Mouse (Mus musculus) right cerebral cortex, postnatal 10 days (tissue): ENCODE data around the gene Lelp1.

ENCODE experiments used
- DNase-seq, 2 experiments: peaks; one replicate each; pipeline ENCODE4 v3.0.0; 2021; ENCODE audit warnings: low spot score in 2 of 2

The Lelp1 gene

GRCm38 (mm10) chr3:92142644-92143043 is at the start of gene Lelp1:
Lelp1 (minus strand) TSS chr3:92142744.
- DNase-seq = no peak

GRCm38 (mm10) chr3:92176880-92177279 is 34.3 kb upstream of the Lelp1 start:
- DNase-seq = no peak

GRCm38 (mm10) chr3:92169847-92170246 is 27.3 kb upstream of the Lelp1 start:
- no peak for DNase-seq

DNA sequence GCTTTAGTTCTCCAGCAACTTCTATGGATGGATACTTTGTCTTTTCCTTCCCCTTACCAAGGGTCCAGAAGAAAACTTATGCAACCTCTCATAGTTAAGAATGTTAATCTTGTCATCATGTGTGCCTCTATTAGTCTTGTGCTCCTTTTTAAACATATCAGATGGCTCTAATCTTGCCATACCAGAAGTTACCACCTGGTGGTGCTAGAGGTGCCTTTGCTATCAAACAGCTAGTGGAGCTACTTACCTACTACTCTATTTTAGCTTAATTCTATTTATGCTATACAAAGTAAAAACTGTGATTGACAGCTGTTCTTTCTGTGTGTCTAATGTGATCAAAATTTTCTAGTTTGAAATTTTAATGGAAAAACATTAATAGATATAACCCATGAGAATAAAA is 10.8 kb upstream of the Lelp1 start:
- DNase-seq = peak; percentile 43 to 63

GRCm38 (mm10) chr3:92150631-92151277 is 8.2 kb upstream of the Lelp1 start:
- DNase-seq = peak; percentile 79 to 83

GRCm38 (mm10) chr3:92147913-92148312 is 5.4 kb upstream of the Lelp1 start:
- DNase-seq = no peak

- no peak for DNase-seq
Measured at GRCm38 (mm10) chr3:92147420-92147819, 4.9 kb upstream of the Lelp1 start.

- DNase-seq = no peak
Measured at GRCm38 (mm10) chr3:92123847-92124246, 18.7 kb downstream of the Lelp1 start, which contains the start of gene Prr9. Prr9 (minus strand) TSS chr3:92123947.

DNA sequence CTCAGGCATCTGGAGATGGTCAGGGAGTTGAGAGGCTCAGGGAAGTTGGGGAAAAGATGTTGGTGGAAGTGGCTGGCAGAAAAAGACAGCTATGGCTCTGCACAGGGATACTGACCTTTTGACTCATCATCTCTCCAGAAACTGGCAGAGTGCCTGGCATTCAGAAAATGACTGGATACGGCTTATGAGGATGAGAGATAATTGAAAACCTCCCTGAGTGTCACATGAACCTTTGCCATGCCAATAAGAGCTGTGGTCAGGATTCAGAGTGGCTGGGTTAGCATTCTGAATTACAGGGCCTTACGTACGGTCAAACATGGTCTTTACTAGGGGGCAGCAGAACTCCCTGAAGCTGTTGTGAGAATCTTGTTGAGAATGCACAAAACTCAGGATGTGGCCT is 21.6 kb downstream of the Lelp1 start:
- no peak for DNase-seq

- peak in 1 of 2 experiments; percentile 20 for DNase-seq
Measured at GRCm38 (mm10) chr3:92117930-92118329, 24.6 kb downstream of the Lelp1 start.

DNA sequence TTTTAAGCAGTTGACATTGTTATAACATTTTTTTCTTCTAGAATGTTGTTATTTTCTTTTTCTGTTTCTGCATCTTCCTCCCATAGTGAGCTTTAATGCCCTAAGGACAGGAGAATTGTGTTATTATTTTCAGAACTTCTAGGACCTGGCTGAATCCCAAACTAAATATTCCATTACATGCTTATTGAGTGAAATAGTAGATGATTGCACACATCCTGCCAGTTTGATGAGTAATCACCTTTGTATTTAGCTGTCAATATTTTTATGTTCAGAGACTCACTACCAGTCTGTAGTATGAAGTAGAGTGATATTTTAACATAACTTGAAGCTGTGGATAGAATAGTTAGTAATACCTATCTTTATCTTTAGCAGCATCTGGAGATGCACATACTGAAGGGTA is 31.0 kb downstream of the Lelp1 start:
- no peak for DNase-seq

GRCm38 (mm10) chr3:92110790-92111189 is 31.8 kb downstream of the Lelp1 start:
- DNase-seq = no peak

DNA sequence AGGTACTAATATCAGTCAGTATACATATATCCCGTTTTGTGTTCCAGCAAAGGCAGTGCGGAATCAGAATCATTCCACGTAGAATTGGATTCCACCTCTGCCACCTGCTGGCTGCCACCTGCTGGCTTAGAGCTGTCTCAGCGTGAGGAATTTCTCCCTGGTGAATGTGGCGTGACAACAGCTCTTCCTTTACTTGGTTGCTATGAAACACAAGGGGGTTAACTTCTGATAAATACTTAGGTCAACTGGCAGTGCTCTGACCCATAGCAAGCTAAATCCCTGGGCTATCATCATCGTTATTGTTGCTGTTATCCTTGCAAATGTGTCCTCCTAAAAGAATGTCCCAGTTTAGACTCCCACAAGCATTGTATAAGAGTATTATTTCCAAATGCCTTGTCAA is 36.0 kb downstream of the Lelp1 start:
- peak; percentile 46 to 62 for DNase-seq
